Mouse (Mus musculus) frontal cortex, postnatal 25 days (tissue): ENCODE results near the gene Gm6465.
"Not testable (repeated sequence)": the region's sequence is repeated elsewhere in the genome, so short reads cannot be mapped to it uniquely, and the experiment has no call there.

Experiments used
- DNase-seq, 2 experiments: peaks; one replicate each; pipeline ENCODE4 v3.0.0; 2022; ENCODE audit warnings: low spot score in 2 of 2

The Gm6465 gene

GRCm38 (mm10) chr5:11845239-11845638, at the start of gene Gm6465:
Gene Gm6465, plus strand, starts transcription at chr5:11845539.
- DNase-seq = not testable (repeated sequence)

- DNase-seq = not testable (repeated sequence)
Observed at GRCm38 (mm10) chr5:11845824-11846223, 485 bp downstream of the Gm6465 start.

GRCm38 (mm10) chr5:11857909-11858308, 12.6 kb downstream of the Gm6465 start:
- DNase-seq = not testable (repeated sequence)
